Mouse (Mus musculus) midbrain, postnatal 0 days (tissue): Measurements from ENCODE around the gene Cpxm1. TPM values are rescaled to one million over a fixed set of nuclear protein-coding genes. Genes with fewer than 3 reads are reported as not detected.

ENCODE experiments used
- ATAC-seq: fragments of 200-750 bp; cut with Nextera tagmentation; 2 replicates; pipeline ENCODE4 v1.8.0; 2017; ENCODE audit warnings: moderate number of reproducible peaks, mild to moderate bottlenecking, moderate TSS enrichment, moderate library complexity; ENCODE audit not compliant: low FRiP score
- DNase-seq: peaks from one replicate; pipeline ENCODE4 v3.0.0-alpha.2; 2015; ENCODE audit warnings: low spot score
- H3K27ac ChIP-seq: fragments of 300-500 bp; sonication (generic); 2 replicates; pipeline ENCODE4 v1.5.1; 2014; ENCODE audit warnings: low read depth, mild to moderate bottlenecking, low read length, mixed read lengths
- H3K27me3 ChIP-seq: fragments of 300-500 bp; sonication (generic); 2 replicates; pipeline ENCODE4 v1.6.1; 2014; ENCODE audit warnings: low read length, control low read depth, mixed read lengths; ENCODE audit not compliant: insufficient read depth
- H3K36me3 ChIP-seq: fragments of 300-500 bp; sonication (generic); 2 replicates; pipeline ENCODE4 v1.6.1; 2014; ENCODE audit warnings: low read length, control low read depth, mixed read lengths; ENCODE audit not compliant: insufficient read depth
- H3K4me1 ChIP-seq: fragments of 300-500 bp; sonication (generic); 2 replicates; pipeline ENCODE4 v1.6.1; 2014; ENCODE audit warnings: mild to moderate bottlenecking, control low read depth, antibody characterized with exemption, low read length, mixed read lengths; ENCODE audit not compliant: insufficient read depth
- H3K4me2 ChIP-seq: fragments of 300-500 bp; sonication (generic); 2 replicates; pipeline ENCODE4 v1.6.1; 2014; ENCODE audit warnings: low read depth, mild to moderate bottlenecking, low read length, mixed read lengths; ENCODE audit not compliant: poor library complexity, severe bottlenecking
- H3K4me3 ChIP-seq: fragments of 300-500 bp; sonication (generic); 2 replicates; pipeline ENCODE4 v1.5.1; 2014; ENCODE audit warnings: low read depth, mild to moderate bottlenecking, low read length, moderate library complexity
- H3K9ac ChIP-seq: fragments of 300-500 bp; sonication (generic); replicated peaks from 2 replicates; pipeline ENCODE4 v1.6.1; 2014; ENCODE audit warnings: mild to moderate bottlenecking, low read length, moderate library complexity, mixed read lengths; ENCODE audit not compliant: poor library complexity, severe bottlenecking
- H3K9me3 ChIP-seq: fragments of 300-500 bp; sonication (generic); 2 replicates; pipeline ENCODE4 v1.6.1; 2016; ENCODE audit warnings: low read length, control low read depth
- CTCF ChIP-seq: IDR thresholded peaks from 2 replicates; pipeline ENCODE4 v1.5.1; 2016; ENCODE audit warnings: antibody characterized with exemption, mild to moderate bottlenecking
- WGBS: fragments of 180-500 bp; shearing (Covaris S2); extraction: QIAGEN DNeasy Blood & Tissue Kit; methylation state at CpG from one replicate; pipeline ENCODE4 v1.1.7; 2014; 5-methylcytosine and 5-hydroxymethylcytosine counted together
- polyA plus RNA-seq: library from polyadenylated mRNA; unstranded; fragments of >200 nt; fragmentation: Nextera tagmentation; extraction: Ambion mirVana; gene quantifications from 2 replicates; pipeline ENCODE4 v1.2.1, GENCODE M21; 2015
- total RNA-seq: library from RNA; depleted of rRNA; stranded (reverse); fragments of >200 nt; gene quantifications from 2 replicates; pipeline ENCODE4 v1.2.3, GENCODE M21; 2014; rRNA removed

Cpxm1 gene
- total and polyA plus RNA-seq, 2 experiments from 2014 or later = 26.2 to 32.4 TPM

GRCm38 (mm10) chr2:130341220-130341580 lies 56.2 kb downstream of the Cpxm1 start:
- no peaks in the 10 kb centered on the region for H3K27me3 ChIP-seq
- H3K27ac ChIP-seq = no peak overlapping the region
- DNase-seq (no peak), ATAC-seq (no peak)
- H3K4me1 ChIP-seq = no peaks in the 10 kb centered on the region
- H3K4me2 ChIP-seq = no peak overlapping the region
- H3K9ac ChIP-seq = no peak overlapping the region
- H3K36me3 ChIP-seq = no peaks in the 10 kb centered on the region
- TF ChIP-seq CTCF = no peak
- no peaks in the 10 kb centered on the region for H3K9me3 ChIP-seq
- 89% methylated on average over 7 of the region's 7 CpGs for WGBS
- H3K4me3 ChIP-seq = no peak overlapping the region

Other genes starting within 250 kb of the Cpxm1 start
- gene Snrpb, start 218.2 kb downstream of the Cpxm1 start, total RNA-seq = 227 and 250 TPM in 2 replicates
- 269 and 274 TPM in 2 replicates for gene Snrpb, start 218.2 kb downstream of the Cpxm1 start, polyA plus RNA-seq
- not detected in 2 replicates for gene Tmc2, start 202.4 kb downstream of the Cpxm1 start, total RNA-seq
- gene Tmc2, start 202.4 kb downstream of the Cpxm1 start, polyA plus RNA-seq = not detected in 2 replicates
- gene Nop56, start 123.1 kb downstream of the Cpxm1 start, total RNA-seq = 104 and 139 TPM in 2 replicates
- gene Nop56, start 123.1 kb downstream of the Cpxm1 start, polyA plus RNA-seq = 259 and 302 TPM in 2 replicates
- gene Idh3b, start 113.0 kb downstream of the Cpxm1 start, total RNA-seq = 141 and 149 TPM in 2 replicates
- 176 and 194 TPM in 2 replicates for gene Idh3b, start 113.0 kb downstream of the Cpxm1 start, polyA plus RNA-seq
- gene Ebf4, start 102.4 kb downstream of the Cpxm1 start, total RNA-seq = 17.2 and 22.5 TPM in 2 replicates
- gene Ebf4, start 102.4 kb downstream of the Cpxm1 start, polyA plus RNA-seq = 6.3 and 6.7 TPM in 2 replicates
- gene Gm28372, start 7.7 kb upstream of the Cpxm1 start, total RNA-seq = not detected in 2 replicates
- 0.15 TPM in 1 of 2 replicates, not detected in the other for gene Gm28372, start 7.7 kb upstream of the Cpxm1 start, polyA plus RNA-seq
- not detected in 2 replicates for gene 1700020A23Rik, start 7.7 kb upstream of the Cpxm1 start, total RNA-seq
- gene 1700020A23Rik, start 7.7 kb upstream of the Cpxm1 start, polyA plus RNA-seq = 0.93 TPM in 1 of 2 replicates, not detected in the other
- not detected in 2 replicates for gene Tmem239, start 8.9 kb upstream of the Cpxm1 start, total RNA-seq
- gene Tmem239, start 8.9 kb upstream of the Cpxm1 start, polyA plus RNA-seq = 0.12 TPM in 1 of 2 replicates, not detected in the other
- gene Vps16, start 26.8 kb upstream of the Cpxm1 start, total RNA-seq = 81.2 and 83.6 TPM in 2 replicates
- 86.6 and 89.9 TPM in 2 replicates for gene Vps16, start 26.8 kb upstream of the Cpxm1 start, polyA plus RNA-seq
- gene Pced1a, start 27.1 kb upstream of the Cpxm1 start, total RNA-seq = 27.5 and 28.8 TPM in 2 replicates
- 12.0 and 12.3 TPM in 2 replicates for gene Pced1a, start 27.1 kb upstream of the Cpxm1 start, polyA plus RNA-seq
- 120 and 147 TPM in 2 replicates for gene Ptpra, start 52.7 kb upstream of the Cpxm1 start, total RNA-seq
- 139 and 144 TPM in 2 replicates for gene Ptpra, start 52.7 kb upstream of the Cpxm1 start, polyA plus RNA-seq
- 54.7 and 60.5 TPM in 2 replicates for gene Mrps26, start 166.2 kb upstream of the Cpxm1 start, total RNA-seq
- gene Mrps26, start 166.2 kb upstream of the Cpxm1 start, polyA plus RNA-seq = 128 and 131 TPM in 2 replicates
- gene Oxt, start 178.6 kb upstream of the Cpxm1 start, total RNA-seq = 0.94 and 2.5 TPM in 2 replicates
- gene Oxt, start 178.6 kb upstream of the Cpxm1 start, polyA plus RNA-seq = 5.0 and 24.0 TPM in 2 replicates
- gene Avp, start 185.0 kb upstream of the Cpxm1 start, total RNA-seq = 10.7 and 12.2 TPM in 2 replicates
- 145 and 317 TPM in 2 replicates for gene Avp, start 185.0 kb upstream of the Cpxm1 start, polyA plus RNA-seq
- 7.9 and 8.4 TPM in 2 replicates for gene Fastkd5, start 232.5 kb upstream of the Cpxm1 start, total RNA-seq
- gene Fastkd5, start 232.5 kb upstream of the Cpxm1 start, polyA plus RNA-seq = 5.9 and 7.4 TPM in 2 replicates
- 6.0 and 6.8 TPM in 2 replicates for gene Ubox5, start 232.5 kb upstream of the Cpxm1 start, total RNA-seq
- 5.1 and 5.5 TPM in 2 replicates for gene Ubox5, start 232.5 kb upstream of the Cpxm1 start, polyA plus RNA-seq
- 65.9 and 76.6 TPM in 2 replicates for gene Lzts3, start 245.2 kb upstream of the Cpxm1 start, total RNA-seq
- gene Lzts3, start 245.2 kb upstream of the Cpxm1 start, polyA plus RNA-seq = 14.2 and 18.8 TPM in 2 replicates